Comparison of ENCODE assay signal across 7 mouse cellular contexts in the genomic region with DNA sequence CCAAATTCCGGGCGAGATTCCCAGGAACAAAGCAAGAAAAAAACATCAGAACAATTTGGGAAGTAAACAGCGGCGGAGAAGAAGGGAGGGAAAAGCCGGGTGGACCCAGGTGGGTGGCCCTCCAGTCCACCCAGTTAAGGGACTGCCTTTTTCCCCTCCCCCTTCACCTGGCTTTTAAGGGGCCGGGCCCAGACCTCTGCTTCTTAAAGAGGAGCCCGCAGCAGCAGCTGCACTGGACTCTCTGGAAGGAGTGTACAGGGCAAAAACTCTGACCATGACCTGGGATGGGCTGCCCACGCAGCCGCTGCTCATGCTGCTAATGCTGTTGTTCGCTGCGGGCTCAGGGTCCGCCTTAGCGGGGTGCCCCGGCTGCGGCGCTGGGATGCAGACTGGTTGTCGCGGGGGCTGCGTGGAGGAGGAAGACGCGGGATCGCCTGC. TPM values are rescaled to one million over a fixed set of nuclear protein-coding genes. Genes with fewer than 3 reads are reported as not detected.
DNase-seq lines count a peak whose midpoint lies in the region; ATAC-seq and TF ChIP-seq lines count a peak whose summit lies in the region.

A gene (plus strand): TSS at position 89 of the 438 bp plus-strand sequence.

- peak within 1 kb of the TSS; percentile 26 for H3K4me2 ChIP-seq in hindbrain, embryonic 13.5 days
- peak within 1 kb of the TSS; percentile 50 for H3K4me2 ChIP-seq in lung, embryonic 15.5 days
- H3K4me2 ChIP-seq in stomach, postnatal 0 days (replicated peaks; ENCODE audit: low read depth): peak within 1 kb of the TSS; percentile 34

- H3K36me3 ChIP-seq in hindbrain, embryonic 13.5 days: no peaks in the 10 kb centered on the region
- no peaks in the 10 kb centered on the region for H3K36me3 ChIP-seq in lung, embryonic 15.5 days
- H3K36me3 ChIP-seq in stomach, postnatal 0 days (ENCODE audit: control insufficient read depth, insufficient read depth, low read length): no peaks in the 10 kb centered on the region

- no peak for ATAC-seq in hindbrain, embryonic 13.5 days (ENCODE audit: low FRiP score)
- no peak for ATAC-seq in lung, embryonic 15.5 days (ENCODE audit: borderline replicate concordance, extremely low read depth, low FRiP score, low TSS enrichment)
- ATAC-seq in stomach, postnatal 0 days (ENCODE audit: low FRiP score, low TSS enrichment): peak; percentile 21; the same call in 1 of the 2 replicates
- ATAC-seq in CD4-positive, CD25-positive, alpha-beta regulatory T cell, adult 4 months: no peak

- H3K27ac ChIP-seq in hindbrain, embryonic 13.5 days: no peak within 1 kb of the TSS
- H3K27ac ChIP-seq in lung, embryonic 15.5 days: peak within 1 kb of the TSS; percentile 46
- H3K27ac ChIP-seq in stomach, postnatal 0 days (replicated peaks): peak within 1 kb of the TSS; percentile 24; the same call in 1 of the 2 replicates

- TF ChIP-seq CTCF in stomach, postnatal 0 days (IDR thresholded peaks at IDR 0.05; ENCODE audit: low read depth): no peak

- peak within 1 kb of the TSS; percentile 14 for H3K4me3 ChIP-seq in hindbrain, embryonic 13.5 days
- H3K4me3 ChIP-seq in lung, embryonic 15.5 days: peak within 1 kb of the TSS; percentile 20
- H3K4me3 ChIP-seq in stomach, postnatal 0 days (ENCODE audit: low read depth, low read length): peak within 1 kb of the TSS; percentile 19

- whole genome bisulfite sequencing in hindbrain, embryonic 13.5 days: 5% methylated on average over 22 of the region's 22 CpGs
- 7% methylated on average over 22 of the region's 22 CpGs for WGBS in lung, embryonic 15.5 days
- WGBS in stomach, postnatal 0 days: 20% methylated on average over 22 of the region's 22 CpGs

- TF ChIP-seq EP300 in stomach, postnatal 0 days (optimal IDR thresholded peaks at IDR 0.05): no peak

- H3K27me3 ChIP-seq in hindbrain, embryonic 13.5 days: peaks cover 52% of the 10 kb centered on the region
- peaks cover 27% of the 10 kb centered on the region for H3K27me3 ChIP-seq in lung, embryonic 15.5 days
- H3K27me3 ChIP-seq in stomach, postnatal 0 days (ENCODE audit: control insufficient read depth, insufficient read depth, low read length): no peaks in the 10 kb centered on the region

- H3K4me1 ChIP-seq in hindbrain, embryonic 13.5 days (replicated peaks): peaks cover 7% of the 10 kb centered on the region
- H3K4me1 ChIP-seq in lung, embryonic 15.5 days: peaks cover 27% of the 10 kb centered on the region
- H3K4me1 ChIP-seq in stomach, postnatal 0 days (replicated peaks; ENCODE audit: control insufficient read depth, insufficient read depth): peaks cover 4% of the 10 kb centered on the region; the same call in 1 of the 2 replicates

- H3K9me3 ChIP-seq in hindbrain, embryonic 13.5 days: no peaks in the 10 kb centered on the region
- no peaks in the 10 kb centered on the region for H3K9me3 ChIP-seq in lung, embryonic 15.5 days
- H3K9me3 ChIP-seq in stomach, postnatal 0 days (ENCODE audit: control insufficient read depth, low read length): no peaks in the 10 kb centered on the region

- DNase-seq in right cerebral cortex, postnatal 25 days: peak; percentile 21
- DNase-seq in right cerebral cortex, postnatal 36 days (ENCODE audit: low spot score in 2 of 2): no peak
- peak; percentile 57 for DNase-seq in gastrocnemius, adult 18-20 months (ENCODE audit: low spot score)
- no peak for DNase-seq in stomach, postnatal 0 days (ENCODE audit: low spot score)

- peak within 1 kb of the TSS; percentile 55 for H3K9ac ChIP-seq in hindbrain, embryonic 13.5 days
- peak within 1 kb of the TSS; percentile 2; the same call in 1 of the 2 replicates for H3K9ac ChIP-seq in lung, embryonic 15.5 days
- H3K9ac ChIP-seq in stomach, postnatal 0 days (ENCODE audit: low read length): peak within 1 kb of the TSS; percentile 18; the same call in 1 of the 2 replicates

RNA-seq across cellular contexts. Expression of the gene that starts here (rescaled TPM):
- 10 to 100 TPM; 32.2 to 50.3 TPM for total RNA-seq in gastrocnemius, adult 18-20 months (2021)
- 0.49 and 1.2 TPM in 2 replicates for polyA plus RNA-seq in hindbrain, embryonic 13.5 days (2015; fragmentation: Nextera tagmentation; extraction: Ambion mirVana)
- polyA plus RNA-seq in lung, embryonic 15.5 days (2015; fragmentation: Nextera tagmentation; extraction: Ambion mirVana): 12.3 and 16.8 TPM in 2 replicates
- polyA plus RNA-seq in stomach, postnatal 0 days (2015; fragmentation: Nextera tagmentation; extraction: Ambion mirVana): 30.6 and 39.5 TPM in 2 replicates
- under 1 TPM in 1 of 2 experiments, not detected in 1; 0.60 TPM for polyA plus RNA-seq in CD4-positive, CD25-positive, alpha-beta regulatory T cell, adult 4 months (2017; shearing (Covaris generic))

Comparison
In these comparisons a context has a peak if more than half of its experiments do, and no peak if none do; other contexts are left out.
1. DNase-seq: peak in right cerebral cortex, postnatal 25 days (single experiment) and gastrocnemius, adult 18-20 months (single experiment); none in right cerebral cortex, postnatal 36 days (0 of 2) and stomach, postnatal 0 days (single experiment).
2. H3K9ac ChIP-seq: peak in every context shown above with its lines; median percentile 55 in hindbrain, embryonic 13.5 days; 18 in stomach, postnatal 0 days; 2 in lung, embryonic 15.5 days.
3. Peak in every context shown above with its lines, with median percentiles within 50 percentile points of each other: H3K4me2 ChIP-seq and H3K4me3 ChIP-seq.